Mouse (Mus musculus) adrenal gland (tissue): ENCODE results near the gene Fmn2.

Source experiments
- intact Hi-C: fragments of 180-260 bp; cut with DNase I; formaldehyde crosslinking; loops from one replicate; pipeline ENCODE4 v1.15.1; 2025

Fmn2 gene

GRCm38 (mm10) chr1:174766852-174767251, 265.2 kb downstream of the Fmn2 start:
- intact Hi-C loops: no loop called here

- intact Hi-C loops: no loop called here
Observed at GRCm38 (mm10) chr1:174771871-174772281, 270.3 kb downstream of the Fmn2 start.

- intact Hi-C loops: no loop called here
Observed at GRCm38 (mm10) chr1:174781037-174781436, 279.4 kb downstream of the Fmn2 start.

GRCm38 (mm10) chr1:174788617-174789016, 287.0 kb downstream of the Fmn2 start:
- intact Hi-C loops: no loop called here

- intact Hi-C loops: no loop called here
Observed at GRCm38 (mm10) chr1:174811846-174812245, 310.2 kb downstream of the Fmn2 start.

GRCm38 (mm10) chr1:174826562-174826961, 324.9 kb downstream of the Fmn2 start:
- intact Hi-C loops: no loop called here

- intact Hi-C loops: no loop called here
Observed at GRCm38 (mm10) chr1:174836861-174837260, 335.2 kb downstream of the Fmn2 start.

- intact Hi-C loops: no loop called here
Observed at GRCm38 (mm10) chr1:174844786-174845185, 343.2 kb downstream of the Fmn2 start.

- intact Hi-C loops: no loop called here
Observed at GRCm38 (mm10) chr1:174856188-174856587, 354.6 kb downstream of the Fmn2 start.

- intact Hi-C loops: no loop called here
Observed at GRCm38 (mm10) chr1:174860407-174861118, 358.9 kb downstream of the Fmn2 start.
